Mouse (Mus musculus) neutrophil, adult 5-6 weeks (primary cell): Measurements from ENCODE around the gene Gm49425. TPM values are rescaled to one million over a fixed set of nuclear protein-coding genes. Genes with fewer than 3 reads are reported as not detected.
A peak's percentile ranks its signal among the peaks of the same experiment; 100 is the strongest.

ENCODE experiments used
- ATAC-seq: fragments of 151-379, 151-347 bp; 2 replicates; pipeline ENCODE4 v1.8.0; 2017; ENCODE audit warnings: mild to moderate bottlenecking, moderate TSS enrichment; ENCODE audit not compliant: insufficient number of reproducible peaks, poor library complexity, low FRiP score, severe bottlenecking; ENCODE audit errors: extremely low read depth
- total RNA-seq: library from RNA; stranded (forward); fragments of 200-1000 nt; gene quantifications from 2 replicates; pipeline ENCODE4 v1.2.3, GENCODE M21; 2017

The Gm49425 gene
- total RNA-seq, 1 experiment from 2014 or later = not detected

- ATAC-seq = no peak
Observed at GRCm38 (mm10) chr15:101494203-101494602, 22.9 kb downstream of the Gm49425 start.

- no peak for ATAC-seq
Observed at GRCm38 (mm10) chr15:101493713-101494112, 23.3 kb downstream of the Gm49425 start.

GRCm38 (mm10) chr15:101492718-101493117 is 24.3 kb downstream of the Gm49425 start:
- ATAC-seq = no peak

- ATAC-seq = no peak
Observed at GRCm38 (mm10) chr15:101491431-101491830, 25.6 kb downstream of the Gm49425 start, which contains the start of gene Krt83. Gene Krt83, minus strand, starts transcription at chr15:101491512.

GRCm38 (mm10) chr15:101485911-101486635 is 31.0 kb downstream of the Gm49425 start:
- ATAC-seq = no peak

- ATAC-seq = no peak; the same call in 1 of the 2 replicates
Observed at GRCm38 (mm10) chr15:101484939-101485338, 32.1 kb downstream of the Gm49425 start.

GRCm38 (mm10) chr15:101483646-101484045 is 33.4 kb downstream of the Gm49425 start:
- ATAC-seq = no peak

- no peak for ATAC-seq
Observed at GRCm38 (mm10) chr15:101482056-101482455, 35.0 kb downstream of the Gm49425 start.

- ATAC-seq = no peak
Observed at GRCm38 (mm10) chr15:101479666-101480060, 37.4 kb downstream of the Gm49425 start.

GRCm38 (mm10) chr15:101479007-101479665 is 37.9 kb downstream of the Gm49425 start:
- ATAC-seq = no peak

GRCm38 (mm10) chr15:101472952-101473528 is 44.0 kb downstream of the Gm49425 start, which contains the start of gene Krt86:
Gene Krt86, plus strand, starts transcription at chr15:101473478.
- no peak for ATAC-seq

- ATAC-seq = peak; percentile 53; the same call in 1 of the 2 replicates
Observed at GRCm38 (mm10) chr15:101469093-101469492, 48.0 kb downstream of the Gm49425 start.

Other genes starting within 250 kb of the Gm49425 start
- gene Atg101, start 233.0 kb downstream of the Gm49425 start, total RNA-seq = 61.0 and 68.8 TPM in 2 replicates
- gene 6030408B16Rik, start 224.0 kb downstream of the Gm49425 start, total RNA-seq = 0.70 and 0.98 TPM in 2 replicates
- 31.7 and 34.7 TPM in 2 replicates for gene Krt80, start 147.1 kb downstream of the Gm49425 start, total RNA-seq
- 8.6 and 9.6 TPM in 2 replicates for gene Krt7, start 106.2 kb downstream of the Gm49425 start, total RNA-seq
- gene Krt87, start 78.5 kb downstream of the Gm49425 start, total RNA-seq = not detected in 2 replicates
- not detected in 2 replicates for gene Krt88, start 69.5 kb downstream of the Gm49425 start, total RNA-seq
- not detected in 2 replicates for gene Krt81, start 53.5 kb downstream of the Gm49425 start, total RNA-seq
- gene Krt86, start 43.8 kb downstream of the Gm49425 start, total RNA-seq = 5.8 and 7.0 TPM in 2 replicates
- 0.37 and 1.9 TPM in 2 replicates for gene Krt83, start 25.7 kb downstream of the Gm49425 start, total RNA-seq
- not detected in 2 replicates for gene Krt84, start 15.6 kb upstream of the Gm49425 start, total RNA-seq
- gene Krt82, start 33.4 kb upstream of the Gm49425 start, total RNA-seq = not detected in 2 replicates
- not detected in 2 replicates for gene Krt90, start 45.7 kb upstream of the Gm49425 start, total RNA-seq
- 0.12 and 0.74 TPM in 2 replicates for gene Krt75, start 56.6 kb upstream of the Gm49425 start, total RNA-seq
- gene Gm5414, start 110.9 kb upstream of the Gm49425 start, total RNA-seq = not detected in 2 replicates
- not detected in 2 replicates for gene Gm5478, start 130.1 kb upstream of the Gm49425 start, total RNA-seq
- 3.9 and 4.5 TPM in 2 replicates for gene Krt6b, start 163.0 kb upstream of the Gm49425 start, total RNA-seq
- 1.1 and 1.3 TPM in 2 replicates for gene Krt6a, start 177.0 kb upstream of the Gm49425 start, total RNA-seq
- 0.23 TPM in 1 of 2 replicates, not detected in the other for gene Krt5, start 195.6 kb upstream of the Gm49425 start, total RNA-seq
- not detected in 2 replicates for gene Krt71, start 225.8 kb upstream of the Gm49425 start, total RNA-seq